Mouse (Mus musculus): ENCODE results near the gene Slc1a6.
"Not testable (repeated sequence)": the region's sequence is repeated elsewhere in the genome, so short reads cannot be mapped to it uniquely, and the experiment has no call there.

Slc1a6 gene

DNA sequence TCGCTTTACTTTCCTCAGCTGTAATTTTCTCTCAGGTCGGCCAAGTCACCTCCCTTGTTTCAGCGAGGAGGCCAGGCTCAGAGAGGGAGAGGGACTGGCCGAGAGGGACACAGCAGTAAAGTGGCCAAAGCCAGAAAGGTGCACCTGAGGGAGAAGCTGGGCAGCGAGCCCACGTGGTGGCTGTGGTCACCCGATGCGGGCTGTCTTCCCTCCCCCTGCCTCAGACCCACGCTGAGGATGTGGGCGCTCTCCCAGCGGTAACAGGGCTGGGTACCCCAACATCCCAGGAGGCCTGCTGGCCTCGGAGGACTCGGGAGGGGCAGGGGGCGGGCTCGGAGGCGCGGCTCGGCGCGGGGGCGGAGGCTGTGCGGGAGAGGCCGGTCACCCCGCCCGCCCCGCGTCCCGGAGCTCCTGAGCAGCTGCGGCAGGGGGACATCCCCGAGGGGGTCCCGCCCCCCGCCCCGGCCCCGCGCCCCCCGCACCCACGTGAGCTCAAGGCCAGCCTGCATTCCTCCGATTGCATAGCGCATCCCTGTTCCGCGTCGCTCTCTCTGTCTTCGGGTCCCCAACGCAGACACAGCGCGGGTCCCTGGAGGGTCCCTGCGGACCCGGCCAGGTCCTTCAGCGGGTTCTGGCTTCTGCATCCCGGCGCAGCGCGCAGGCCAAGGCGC is at the start of gene Slc1a6:
Slc1a6 (plus strand) TSS at position 516 of the 671 bp plus-strand sequence.
- DNase-seq (ENCODE audit: low spot score), result no peak

DNA sequence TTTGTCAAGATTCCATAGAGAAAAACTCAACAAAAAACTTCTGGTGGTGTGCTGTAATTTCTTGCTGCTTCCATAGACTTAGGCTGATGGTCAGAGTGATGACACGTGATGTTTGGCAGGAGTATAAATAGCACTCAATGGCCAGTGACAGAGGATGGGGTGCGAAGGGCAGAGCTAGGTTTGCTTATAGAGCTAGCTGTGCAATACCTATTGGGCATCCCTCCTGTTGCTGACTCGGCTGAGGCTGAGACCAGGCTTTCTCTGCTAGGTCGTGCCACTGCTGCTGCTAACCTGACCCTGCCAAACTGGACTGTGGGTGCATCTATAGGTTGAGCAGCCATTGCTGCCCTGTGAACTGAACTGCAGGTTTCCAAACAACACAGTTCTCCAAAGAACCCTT is 40.5 kb upstream of the Slc1a6 start:
- DNase-seq (ENCODE audit: low spot score), result no peak

DNA sequence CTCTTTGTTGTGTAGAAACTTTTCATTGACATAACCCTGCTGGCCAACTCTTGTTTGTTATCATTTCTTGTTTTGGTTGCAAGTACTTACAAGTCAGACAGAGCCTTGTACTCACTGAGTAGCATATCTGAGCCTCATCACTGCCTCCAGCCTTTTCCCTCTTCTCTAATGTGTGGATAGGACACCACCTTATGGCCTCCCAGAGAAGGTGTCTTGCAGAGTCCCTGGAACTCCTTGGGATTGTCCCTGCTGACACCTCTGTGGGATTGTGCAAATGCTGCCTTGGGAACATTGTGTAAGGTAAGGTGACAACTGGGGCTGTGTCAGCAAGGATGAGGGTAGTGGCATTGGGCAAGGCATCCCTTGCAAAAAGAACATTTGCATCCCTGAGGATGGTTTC is 36.6 kb upstream of the Slc1a6 start:
- DNase-seq (ENCODE audit: low spot score), result no peak

DNA sequence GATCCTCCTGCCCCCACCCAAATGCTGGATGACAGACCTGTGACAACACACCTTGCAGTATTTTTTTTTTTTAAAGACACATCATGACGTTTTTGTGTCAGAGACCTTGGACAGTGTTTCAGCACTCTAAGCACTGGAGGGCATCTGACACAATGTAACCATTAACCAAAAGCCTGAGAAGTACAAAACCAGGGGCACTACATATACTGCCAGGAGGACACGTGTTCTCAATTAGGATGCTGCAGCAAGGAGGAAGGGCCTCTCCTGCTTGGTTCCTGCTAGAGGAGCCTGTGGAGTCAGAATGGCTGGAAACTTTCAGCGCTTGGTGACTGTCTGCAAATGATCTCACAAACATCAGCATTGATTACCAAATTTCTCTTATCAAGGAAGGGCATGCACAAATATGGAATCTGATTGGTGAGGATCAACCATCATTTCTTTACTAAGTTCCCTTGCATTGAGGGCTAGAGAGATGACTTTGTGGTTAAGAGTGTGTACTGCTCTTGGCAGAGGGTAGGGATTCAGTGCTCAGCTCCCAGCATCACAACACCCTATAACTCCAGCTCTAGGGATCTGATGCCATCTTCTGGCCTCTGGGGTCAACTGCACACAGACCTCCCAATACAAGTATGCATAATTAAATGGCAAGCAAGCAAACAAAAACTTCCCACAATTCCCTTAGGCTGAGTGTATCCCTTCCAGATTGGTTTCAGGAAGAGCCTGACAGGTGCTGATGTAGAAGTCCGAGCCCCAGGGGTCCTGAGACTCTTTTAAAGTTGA is 34.7 kb upstream of the Slc1a6 start:
- no peak for DNase-seq (ENCODE audit: low spot score)

DNA sequence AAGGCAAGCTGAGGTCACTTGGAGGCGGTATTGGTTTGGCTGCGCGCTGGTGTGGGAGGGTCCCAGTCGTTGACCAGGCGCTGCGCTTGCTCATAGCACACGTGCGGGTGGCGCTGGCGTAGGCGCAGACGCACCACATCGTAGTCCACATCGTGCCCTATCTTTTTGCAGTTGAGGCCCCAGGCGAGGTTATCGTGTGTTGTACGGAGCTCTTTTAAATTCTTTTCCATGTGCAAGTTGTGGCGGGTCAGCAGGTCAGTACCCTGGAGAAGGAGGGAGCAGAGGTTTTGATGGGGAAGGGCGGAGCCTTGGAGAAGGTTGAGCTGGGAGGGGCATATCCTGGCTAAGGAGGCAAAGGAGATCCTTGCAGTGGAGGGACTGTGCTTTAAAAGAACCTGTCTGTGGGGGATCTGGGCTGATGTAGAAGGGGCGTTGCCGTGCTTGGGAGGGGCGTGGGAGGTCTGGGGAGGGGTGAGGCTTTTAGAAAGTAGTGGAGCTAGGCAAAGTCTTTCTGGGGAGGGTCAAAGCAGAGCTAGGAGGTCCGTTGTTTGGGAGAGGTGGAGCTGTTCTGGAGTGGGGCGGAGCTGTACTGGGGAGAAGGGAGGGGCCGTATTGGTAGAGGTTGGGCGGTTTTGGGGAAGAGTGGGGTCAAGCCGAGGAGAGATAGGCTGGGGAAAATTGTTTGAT is 33.1 kb upstream of the Slc1a6 start:
- DNase-seq (ENCODE audit: low spot score), result no peak

DNA sequence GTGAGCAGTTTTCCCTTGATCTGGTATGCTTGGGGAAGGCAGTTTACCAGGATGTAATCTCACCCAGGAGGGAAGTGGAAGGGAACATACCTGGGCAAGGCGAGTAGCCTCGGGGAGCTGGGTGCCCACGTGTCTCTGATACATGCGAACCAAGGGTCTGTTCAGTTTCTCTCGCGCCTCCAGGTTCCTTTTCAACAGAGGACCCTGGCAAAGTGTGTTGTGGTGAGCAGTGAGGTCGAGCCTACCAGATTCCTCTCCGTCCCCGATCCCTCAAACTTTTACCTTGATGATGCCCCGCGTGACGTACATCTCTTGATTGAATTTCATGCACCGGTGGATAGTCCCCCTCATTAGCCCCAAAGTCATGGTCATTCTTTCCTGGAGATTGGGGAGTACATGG is 32.1 kb upstream of the Slc1a6 start:
- no peak for DNase-seq (ENCODE audit: low spot score)

DNA sequence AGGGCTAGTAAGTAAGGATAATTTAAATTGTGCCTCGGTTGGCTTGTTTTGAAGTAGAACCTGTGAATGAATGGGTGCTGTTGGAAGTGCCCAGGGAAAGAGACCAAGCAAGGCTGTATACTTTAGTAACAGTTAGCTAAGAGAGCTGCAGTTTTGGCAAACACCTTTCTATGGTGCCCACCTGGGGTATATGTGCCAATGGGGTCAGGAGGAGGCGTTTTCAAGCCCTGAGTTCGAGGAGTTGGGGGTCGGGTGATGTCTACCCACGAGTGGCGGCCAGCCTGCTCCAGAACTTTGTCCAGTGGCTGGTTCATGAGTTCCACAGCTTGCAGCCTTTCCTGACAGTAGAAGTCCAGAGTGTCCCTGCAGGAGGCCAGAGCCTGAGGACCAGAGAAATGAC is 31.4 kb upstream of the Slc1a6 start:
- no peak for DNase-seq (ENCODE audit: low spot score)

DNA sequence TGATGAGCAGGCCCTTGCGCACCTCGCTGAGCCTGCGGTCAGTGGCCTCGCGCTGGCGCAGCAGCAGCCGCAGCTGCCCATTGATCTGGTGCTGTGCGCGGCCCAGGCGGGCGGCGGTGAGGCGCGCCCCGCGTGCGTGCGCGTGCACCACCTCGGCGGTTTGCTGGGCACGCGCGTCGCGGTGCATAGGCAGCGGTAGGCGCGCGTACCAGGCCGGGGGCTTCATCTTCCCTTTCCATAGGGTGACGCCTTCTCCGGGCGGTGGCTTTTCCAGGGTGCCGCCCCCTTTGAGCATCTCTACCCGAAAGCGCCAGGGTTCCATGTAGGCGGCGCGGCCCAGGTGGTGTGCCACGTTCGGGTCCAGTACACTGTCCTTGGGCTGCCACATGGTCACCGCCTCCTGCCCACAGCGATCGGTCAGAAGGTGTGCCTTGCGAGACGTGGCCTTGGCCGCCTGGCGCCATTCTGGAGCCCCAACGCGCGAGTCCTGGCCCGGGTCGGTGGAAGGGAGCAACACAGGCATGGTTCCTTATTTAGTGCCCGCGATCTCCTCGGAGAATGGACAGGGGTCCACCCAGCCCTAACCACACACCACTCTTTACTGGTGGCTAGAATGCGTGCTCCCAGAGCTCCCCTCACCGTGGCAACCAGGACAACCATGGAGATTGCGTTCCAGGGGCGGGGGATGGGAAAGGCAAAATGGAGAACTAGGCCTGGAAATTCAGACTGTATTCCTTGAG is 27.7 kb upstream of the Slc1a6 start, which contains the start of gene Ccdc105:
Ccdc105 (minus strand) TSS at position 614 of the 740 bp plus-strand sequence.
- peak; percentile 75 for DNase-seq (ENCODE audit: low spot score)

DNA sequence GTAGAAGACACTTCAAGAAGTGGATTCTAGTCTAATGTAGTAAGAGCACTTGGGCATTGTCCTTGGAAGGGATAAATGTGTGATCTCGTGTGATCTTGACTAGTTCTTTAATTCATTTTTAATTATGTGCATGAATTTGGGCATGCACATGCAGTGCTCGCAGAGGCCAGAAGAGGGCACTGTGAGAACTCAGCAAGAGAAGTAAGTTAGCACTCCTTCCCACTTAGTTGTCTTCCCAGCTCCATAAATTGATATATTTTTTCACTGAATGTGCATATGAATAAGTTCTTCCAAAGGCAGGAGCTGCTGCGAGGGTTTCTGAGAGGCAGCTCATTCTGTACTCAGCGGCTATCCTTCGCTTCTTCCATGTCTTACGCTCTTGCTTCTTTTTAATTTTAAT is 24.3 kb upstream of the Slc1a6 start:
- peak; percentile 78 for DNase-seq (ENCODE audit: low spot score)

DNA sequence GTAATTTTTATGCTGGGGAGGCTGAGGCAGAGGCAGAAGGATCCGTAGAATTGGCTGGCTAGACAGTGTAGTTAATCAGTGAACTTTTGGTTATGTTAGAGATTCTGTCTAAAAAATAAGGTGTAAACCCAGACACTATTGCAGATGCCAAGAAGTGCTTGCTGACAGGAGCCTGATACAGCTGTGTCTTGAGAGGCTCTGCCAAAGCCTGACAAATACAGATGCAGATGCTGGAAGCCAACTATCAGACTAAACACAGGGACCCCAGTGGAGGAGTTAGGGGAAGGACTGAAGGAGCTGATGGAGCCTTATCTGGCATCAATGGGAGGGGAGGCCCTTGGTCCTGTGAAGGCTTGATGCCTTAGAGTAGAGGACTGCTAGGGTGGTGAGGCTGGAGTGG is 14.7 kb upstream of the Slc1a6 start:
- DNase-seq (ENCODE audit: low spot score), result no peak

DNA sequence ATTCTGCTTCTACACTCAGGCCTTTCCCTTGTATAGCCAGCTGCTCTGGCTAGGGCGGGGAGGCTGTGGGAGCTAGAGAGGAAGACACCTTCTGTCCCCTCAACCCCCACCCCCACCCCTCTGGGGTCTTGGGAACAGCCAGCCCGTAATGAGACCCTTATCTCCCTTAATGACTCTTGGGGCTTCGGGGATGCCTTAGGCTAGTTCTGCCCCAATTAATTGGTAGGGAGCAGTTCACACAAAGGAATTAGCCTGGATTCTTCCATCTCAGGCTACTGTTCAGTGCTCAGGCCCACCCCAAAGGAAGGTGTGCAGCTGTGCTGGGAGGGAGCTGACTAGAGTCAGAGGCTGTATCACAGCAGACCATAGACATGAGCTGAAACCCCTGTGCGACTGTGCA is 4.5 kb upstream of the Slc1a6 start:
- no peak for DNase-seq (ENCODE audit: low spot score)

DNA sequence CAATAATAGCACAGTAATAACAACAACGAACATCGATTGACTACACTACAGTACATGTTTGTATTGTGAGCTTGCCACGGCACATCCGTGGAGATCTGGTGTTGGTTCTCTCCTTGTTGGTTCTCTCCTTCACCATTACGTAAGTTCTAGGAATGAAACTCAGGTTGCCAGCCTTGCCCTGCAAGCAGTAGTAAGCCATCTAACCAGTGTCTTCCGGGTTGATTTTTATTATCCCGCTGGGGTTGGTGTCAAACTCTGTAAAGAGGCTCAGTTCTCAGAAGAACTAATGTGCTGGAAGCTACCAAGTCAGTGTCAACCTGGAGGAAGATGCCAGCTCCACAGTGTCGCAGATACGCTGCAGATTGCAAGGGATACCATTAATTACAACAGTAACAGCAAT is 769 bp upstream of the Slc1a6 start:
- DNase-seq (ENCODE audit: low spot score), result no peak

DNA sequence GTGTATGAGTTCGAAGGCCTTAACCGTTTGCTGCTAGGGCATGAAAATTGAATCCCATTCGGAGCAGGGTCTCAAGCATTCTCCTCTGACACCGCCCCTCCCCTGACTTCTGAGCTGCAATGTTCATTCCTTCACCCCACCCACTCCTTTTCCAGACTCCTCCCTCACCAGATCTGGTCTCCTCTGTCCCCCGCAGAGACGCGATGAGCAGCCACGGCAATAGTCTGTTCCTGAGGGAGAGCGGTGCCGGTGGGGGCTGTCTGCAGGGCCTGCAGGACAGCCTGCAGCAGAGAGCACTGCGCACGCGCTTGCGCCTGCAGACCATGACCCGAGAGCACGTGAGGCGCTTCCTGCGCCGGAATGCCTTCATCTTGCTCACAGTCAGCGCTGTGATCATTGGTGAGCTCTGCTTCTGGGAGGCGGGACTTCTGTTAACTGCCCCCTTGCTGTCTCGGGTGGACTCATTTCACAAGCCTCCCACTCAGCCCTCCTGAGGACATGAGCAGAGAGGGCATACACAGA is 7.3 kb downstream of the Slc1a6 start:
- peak; percentile 91 for DNase-seq (ENCODE audit: low spot score)

DNA sequence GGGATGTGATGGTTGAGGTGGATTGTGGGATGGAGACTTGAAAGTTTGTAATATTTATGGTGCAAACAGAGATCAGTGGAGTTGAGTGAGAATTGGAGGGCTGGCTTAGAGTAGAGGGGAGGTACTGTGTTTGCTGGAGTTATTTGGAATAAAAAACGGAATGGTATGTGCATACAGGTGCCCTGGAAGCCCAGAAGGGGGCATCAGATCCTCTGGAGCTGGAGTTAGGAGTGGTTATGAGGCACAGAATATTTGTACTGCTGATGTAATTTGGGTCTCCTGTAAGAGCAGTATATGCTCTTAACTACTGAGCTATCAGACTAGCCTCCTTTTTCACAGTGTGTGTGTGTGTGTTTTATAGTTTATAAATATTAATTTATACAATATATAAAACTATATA is 10.3 kb downstream of the Slc1a6 start:
- DNase-seq (ENCODE audit: low spot score), result no peak

DNA sequence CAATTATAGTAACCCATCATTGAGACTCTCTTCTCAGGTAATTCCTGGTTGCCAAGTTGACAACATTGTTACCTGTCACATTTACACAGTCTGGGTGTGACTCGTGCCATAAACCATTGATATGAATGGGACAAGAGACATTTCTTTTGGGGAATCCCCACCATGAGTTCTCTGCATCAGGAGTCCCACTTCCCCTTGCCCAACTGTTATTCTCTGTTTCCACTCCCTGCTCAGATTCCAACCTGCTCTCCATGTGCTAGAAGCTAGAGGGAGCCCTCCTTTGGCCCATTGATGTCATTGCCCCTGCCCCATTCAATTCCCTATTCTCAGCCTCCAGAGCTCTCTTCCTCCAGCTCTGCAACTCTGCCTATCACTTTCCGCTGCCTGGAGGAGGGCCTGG is 21.2 kb downstream of the Slc1a6 start:
- no peak for DNase-seq (ENCODE audit: low spot score)

DNA sequence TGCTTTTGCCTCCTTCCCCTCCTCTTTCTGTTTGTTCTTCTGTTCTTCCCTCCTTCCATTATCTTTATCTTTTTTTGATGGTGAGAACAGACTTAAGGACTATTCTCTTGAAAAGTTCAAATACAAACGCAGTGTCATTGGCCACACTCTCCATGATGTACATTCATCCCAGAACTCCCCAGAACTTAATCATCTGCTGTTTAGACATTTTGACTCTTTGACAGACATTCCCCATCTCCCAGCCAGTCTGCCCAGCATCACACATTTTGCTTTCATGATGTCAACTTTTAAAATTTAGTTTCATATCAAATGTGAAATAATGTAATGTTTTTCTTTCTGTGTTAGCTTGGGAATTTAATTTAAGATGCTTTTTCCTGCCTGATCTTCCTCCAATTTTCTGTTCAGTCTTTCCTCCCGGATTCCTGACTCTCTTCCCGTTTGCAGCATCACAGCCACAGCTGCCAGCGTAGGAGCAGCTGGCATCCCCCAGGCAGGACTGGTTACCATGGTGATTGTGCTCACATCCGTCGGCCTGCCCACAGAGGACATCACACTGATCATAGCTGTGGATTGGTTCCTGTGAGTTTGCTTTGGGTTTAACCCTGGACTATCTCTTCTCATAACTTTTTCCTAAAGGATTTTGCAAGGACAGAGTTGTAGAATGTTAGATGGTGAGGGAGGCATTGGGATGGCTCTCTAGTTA is 32.2 kb downstream of the Slc1a6 start:
- peak; percentile 58 for DNase-seq (ENCODE audit: low spot score)

DNA sequence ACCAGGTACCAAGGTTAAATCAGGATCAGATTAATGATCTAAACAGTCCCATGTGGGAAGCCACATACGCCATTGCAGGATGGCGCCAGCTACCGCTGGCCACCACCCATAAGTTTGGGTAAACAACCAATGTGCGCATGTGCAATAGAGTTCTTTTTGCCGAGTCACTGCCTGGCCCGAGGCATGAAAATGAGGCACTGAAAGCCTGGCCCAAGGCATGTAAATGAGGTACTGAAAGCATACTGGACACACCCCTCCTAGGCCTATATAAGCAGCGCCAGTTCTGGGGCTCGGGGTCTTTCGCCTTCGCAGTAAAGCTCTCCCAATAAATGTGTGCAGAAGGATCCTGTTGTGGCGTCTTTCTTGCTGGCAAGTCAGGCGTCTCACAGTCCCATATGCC is 60.2 kb downstream of the Slc1a6 start:
- not testable (repeated sequence) for DNase-seq (ENCODE audit: low spot score)

DNA sequence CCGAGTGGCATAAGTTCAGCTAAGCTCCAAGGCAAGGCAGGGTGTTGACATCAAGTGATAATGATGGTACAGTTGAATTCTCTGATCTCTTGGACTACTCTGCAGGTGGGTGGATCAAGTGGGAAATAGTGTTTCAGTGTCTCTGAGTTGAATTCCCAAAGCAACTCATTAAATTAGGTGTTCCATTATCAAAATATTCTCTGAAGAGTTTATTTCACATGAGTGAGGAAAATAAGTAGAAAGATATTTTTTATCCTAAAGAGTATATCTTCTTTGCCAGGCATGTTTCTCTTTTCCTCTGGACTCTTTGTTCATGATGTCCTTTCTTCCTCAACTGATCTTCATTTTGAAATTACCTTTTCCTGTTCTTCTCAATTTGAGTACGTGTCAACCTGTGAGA is 71.8 kb downstream of the Slc1a6 start, which contains the start of gene Olfr1356:
Olfr1356 (minus strand) TSS at position 101 of the 400 bp plus-strand sequence.
- DNase-seq (ENCODE audit: low spot score), result no peak
